Mouse (Mus musculus): ENCODE data around the gene Grk1.

Gene Grk1

GRCm38 (mm10) chr8:13466989-13467388, 62.1 kb downstream of the Grk1 start:
- H3K9me3 ChIP-seq (ENCODE audit: low read length): no peaks in the 10 kb centered on the region
- no peaks in the 10 kb centered on the region for H3K36me3 ChIP-seq (ENCODE audit: insufficient read depth, low read length)
- H3K4me1 ChIP-seq (replicated peaks; ENCODE audit: low read depth, low read length): peaks cover 11% of the 10 kb centered on the region
- no peaks in the 10 kb centered on the region for H3K27me3 ChIP-seq (ENCODE audit: insufficient read depth, low read length)
- no peak overlapping the region for H3K4me3 ChIP-seq (replicated peaks; ENCODE audit: low read length)
- no peak for TF ChIP-seq NANOG (IDR thresholded peaks at IDR 0.05; ENCODE audit: borderline replicate concordance, low read length)
- no peak for TF ChIP-seq POU5F1 (IDR thresholded peaks at IDR 0.05; ENCODE audit: borderline replicate concordance, low read length)
- TF ChIP-seq CTCF (conservative IDR thresholded peaks at IDR 0.05; ENCODE audit: low read length): no peak

DNA sequence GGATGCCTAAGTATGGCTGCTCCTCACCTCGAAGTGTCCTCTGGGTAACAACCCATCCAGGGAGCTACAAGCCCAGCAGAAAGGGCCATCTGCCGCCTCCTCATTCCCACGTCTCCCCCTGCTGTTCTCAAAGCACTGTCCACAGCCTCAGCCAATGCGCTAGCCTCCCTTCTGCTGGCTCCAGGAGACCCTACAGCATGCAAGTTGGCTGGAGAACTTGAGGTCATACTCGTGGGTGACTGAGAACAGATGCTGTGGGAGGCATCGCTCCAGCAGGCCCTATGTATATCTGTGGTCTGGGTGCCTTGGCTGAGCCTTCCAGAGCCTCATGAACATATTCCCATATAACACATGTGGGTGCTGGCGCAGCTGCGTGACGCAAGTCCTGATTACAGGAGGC, 63.9 kb downstream of the Grk1 start:
- H3K4me1 ChIP-seq (replicated peaks; ENCODE audit: low read depth, low read length): peaks cover 11% of the 10 kb centered on the region
- H3K9me3 ChIP-seq (ENCODE audit: low read length): no peaks in the 10 kb centered on the region
- no peak overlapping the region for H3K4me3 ChIP-seq (replicated peaks; ENCODE audit: low read length)
- no peaks in the 10 kb centered on the region for H3K27me3 ChIP-seq (ENCODE audit: insufficient read depth, low read length)
- TF ChIP-seq POU5F1 (IDR thresholded peaks at IDR 0.05; ENCODE audit: borderline replicate concordance, low read length): no peak
- no peak for TF ChIP-seq CTCF (conservative IDR thresholded peaks at IDR 0.05; ENCODE audit: low read length)
- no peaks in the 10 kb centered on the region for H3K36me3 ChIP-seq (ENCODE audit: insufficient read depth, low read length)

DNA sequence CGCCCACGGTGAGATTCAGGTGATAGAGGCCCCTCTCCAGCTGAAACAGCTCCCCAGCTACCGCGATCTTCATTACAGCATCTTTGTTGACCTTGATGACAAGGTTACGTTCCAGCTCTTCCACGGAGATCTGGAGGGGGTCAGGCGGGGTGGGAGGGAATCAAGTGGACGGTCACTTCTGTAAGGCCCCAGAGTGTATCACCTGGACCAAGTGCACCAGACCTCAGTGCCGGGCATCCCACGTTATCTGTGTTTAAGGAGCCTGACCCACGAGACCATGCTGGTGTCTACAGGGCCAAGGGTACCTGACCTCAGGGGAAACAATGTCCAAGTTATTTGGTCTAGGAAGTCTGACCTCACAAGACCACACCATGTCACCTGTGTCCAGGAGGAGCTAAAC, 66.6 kb downstream of the Grk1 start:
- H3K4me1 ChIP-seq (replicated peaks; ENCODE audit: low read depth, low read length): peaks cover 12% of the 10 kb centered on the region
- H3K4me3 ChIP-seq (replicated peaks; ENCODE audit: low read length): no peak overlapping the region
- H3K27me3 ChIP-seq (ENCODE audit: insufficient read depth, low read length): no peaks in the 10 kb centered on the region
- no peaks in the 10 kb centered on the region for H3K9me3 ChIP-seq (ENCODE audit: low read length)
- TF ChIP-seq NANOG (IDR thresholded peaks at IDR 0.05; ENCODE audit: borderline replicate concordance, low read length): no peak
- no peak for TF ChIP-seq CTCF (conservative IDR thresholded peaks at IDR 0.05; ENCODE audit: low read length)
- TF ChIP-seq POU5F1 (IDR thresholded peaks at IDR 0.05; ENCODE audit: borderline replicate concordance, low read length): no peak
- 0 out of 2 replicates have a peak, but pooled peaks cover 2% of the 10 kb centered on the region for H3K36me3 ChIP-seq (ENCODE audit: insufficient read depth, low read length)

All from E14TG2a.4 (cell line).